Mouse (Mus musculus): ENCODE measurements at regions not wholly inside any gene's neighbourhood (a gene's known extent, or its start where the extent isn't known, plus 50 kb on each side); places are given as distances from the start of the nearest gene placed in this dataset.

GRCm38 (mm10) chr4:135039234-135039633 lies 81.2 kb upstream of the Runx3 start:
- Histone ChIP-seq H3K4me3 (no peak overlapping the region), H3K79me2 (ENCODE audit: control insufficient read depth, insufficient read depth) (no peaks in the 10 kb centered on the region), H3ac (ENCODE audit: control insufficient read depth, insufficient read length) (no peak overlapping the region), H3K4me2 (ENCODE audit: low read depth) (no peak overlapping the region), H3K36me3 (ENCODE audit: control insufficient read depth, insufficient read depth) (no peaks in the 10 kb centered on the region), H3K27me3 (ENCODE audit: control insufficient read depth, insufficient read depth, insufficient read length) (no peaks in the 10 kb centered on the region)
- TF ChIP-seq MAX (IDR thresholded peaks at IDR 0.05; ENCODE audit: low read depth) (no peak), SRF (IDR thresholded peaks at IDR 0.05; ENCODE audit: control insufficient read depth, insufficient read length, low read depth) (no peak), USF1 (IDR thresholded peaks at IDR 0.05; ENCODE audit: low read depth) (no peak), TCF3 (IDR thresholded peaks at IDR 0.05; ENCODE audit: insufficient read length, low read depth) (no peak), MYOG (IDR thresholded peaks at IDR 0.05; ENCODE audit: control insufficient read depth in 1 of 3, insufficient read depth in 1 of 3, insufficient read length in 2 of 3, low read depth in 2 of 3) (no peak), POLR2A (IDR thresholded peaks at IDR 0.05; ENCODE audit: insufficient read length, low read depth) (no peak), TCF12 (IDR thresholded peaks at IDR 0.05; ENCODE audit: insufficient read depth, poor library complexity, severe bottlenecking) (no peak), REST (IDR thresholded peaks at IDR 0.05; ENCODE audit: insufficient read depth, insufficient read length) (no peak), CEBPB (IDR thresholded peaks at IDR 0.05; ENCODE audit: insufficient read depth, poor library complexity, severe bottlenecking) (no peak), MYOD1 (IDR thresholded peaks at IDR 0.05; ENCODE audit: control insufficient read depth in 1 of 3, insufficient read length in 2 of 3, low read depth in 2 of 3) (no peak), E2F4 (IDR thresholded peaks at IDR 0.05; ENCODE audit: insufficient read depth) (no peak)

GRCm38 (mm10) chr4:135041921-135042320 lies 78.5 kb upstream of the Runx3 start:
- Histone ChIP-seq H3K79me2 (ENCODE audit: control insufficient read depth, insufficient read depth) (no peaks in the 10 kb centered on the region), H3ac (ENCODE audit: control insufficient read depth, insufficient read length) (no peak overlapping the region), H3K36me3 (ENCODE audit: control insufficient read depth, insufficient read depth) (no peaks in the 10 kb centered on the region), H3K27me3 (ENCODE audit: control insufficient read depth, insufficient read depth, insufficient read length) (no peaks in the 10 kb centered on the region), H3K4me3 (no peak overlapping the region), H3K4me2 (ENCODE audit: low read depth) (no peak overlapping the region)
- no peak for TF ChIP-seq SRF (IDR thresholded peaks at IDR 0.05; ENCODE audit: control insufficient read depth, insufficient read length, low read depth)
- no peak for TF ChIP-seq TCF12 (IDR thresholded peaks at IDR 0.05; ENCODE audit: insufficient read depth, poor library complexity, severe bottlenecking)
- TF ChIP-seq POLR2AphosphoS2 (IDR thresholded peaks at IDR 0.05; ENCODE audit: insufficient read length, low read depth): no peak
- no peak for TF ChIP-seq POLR2A (IDR thresholded peaks at IDR 0.05; ENCODE audit: insufficient read length, low read depth)
- TF ChIP-seq MYOD1 (IDR thresholded peaks at IDR 0.05; ENCODE audit: control insufficient read depth in 1 of 3, insufficient read length in 2 of 3, low read depth in 2 of 3): no peak
- no peak for TF ChIP-seq REST (IDR thresholded peaks at IDR 0.05; ENCODE audit: insufficient read depth, insufficient read length)
- no peak for TF ChIP-seq TCF3 (IDR thresholded peaks at IDR 0.05; ENCODE audit: insufficient read length, low read depth)
- TF ChIP-seq MAX (IDR thresholded peaks at IDR 0.05; ENCODE audit: low read depth): no peak
- TF ChIP-seq E2F4 (IDR thresholded peaks at IDR 0.05; ENCODE audit: insufficient read depth): no peak
- no peak for TF ChIP-seq USF1 (IDR thresholded peaks at IDR 0.05; ENCODE audit: low read depth)
- no peak for TF ChIP-seq CEBPB (IDR thresholded peaks at IDR 0.05; ENCODE audit: insufficient read depth, poor library complexity, severe bottlenecking)

- Histone ChIP-seq H3K27me3 (ENCODE audit: control insufficient read depth, insufficient read depth, insufficient read length) (no peaks in the 10 kb centered on the region), H3K36me3 (ENCODE audit: control insufficient read depth, insufficient read depth) (no peaks in the 10 kb centered on the region)
- TF ChIP-seq REST (IDR thresholded peaks at IDR 0.05; ENCODE audit: insufficient read depth, insufficient read length): no peak
- no peak for TF ChIP-seq MAX (IDR thresholded peaks at IDR 0.05; ENCODE audit: low read depth)
- no peak for TF ChIP-seq POLR2AphosphoS2 (IDR thresholded peaks at IDR 0.05; ENCODE audit: insufficient read length, low read depth)
- TF ChIP-seq SRF (IDR thresholded peaks at IDR 0.05; ENCODE audit: control insufficient read depth, insufficient read length, low read depth): no peak
- no peak for TF ChIP-seq TCF12 (IDR thresholded peaks at IDR 0.05; ENCODE audit: insufficient read depth, poor library complexity, severe bottlenecking)
- TF ChIP-seq POLR2A (IDR thresholded peaks at IDR 0.05; ENCODE audit: insufficient read length, low read depth): no peak
- no peak for TF ChIP-seq TCF3 (IDR thresholded peaks at IDR 0.05; ENCODE audit: insufficient read length, low read depth)
- no peak for TF ChIP-seq MYOD1 (IDR thresholded peaks at IDR 0.05; ENCODE audit: control insufficient read depth in 1 of 3, insufficient read length in 2 of 3, low read depth in 2 of 3)
- no peak for TF ChIP-seq E2F4 (IDR thresholded peaks at IDR 0.05; ENCODE audit: insufficient read depth)
- TF ChIP-seq CEBPB (IDR thresholded peaks at IDR 0.05; ENCODE audit: insufficient read depth, poor library complexity, severe bottlenecking): no peak
- no peak for TF ChIP-seq MYOG (IDR thresholded peaks at IDR 0.05; ENCODE audit: control insufficient read depth in 1 of 3, insufficient read depth in 1 of 3, insufficient read length in 2 of 3, low read depth in 2 of 3)
- TF ChIP-seq USF1 (IDR thresholded peaks at IDR 0.05; ENCODE audit: low read depth): no peak
Observed at GRCm38 (mm10) chr4:135042501-135042900, 78.0 kb upstream of the Runx3 start.

GRCm38 (mm10) chr4:135045054-135045453 lies 75.4 kb upstream of the Runx3 start:
- Histone ChIP-seq H3ac (ENCODE audit: control insufficient read depth, insufficient read length) (no peak overlapping the region), H3K27me3 (ENCODE audit: control insufficient read depth, insufficient read depth, insufficient read length) (no peaks in the 10 kb centered on the region), H3K4me2 (ENCODE audit: low read depth) (peak overlapping the region; percentile 77), H3K36me3 (ENCODE audit: control insufficient read depth, insufficient read depth) (no peaks in the 10 kb centered on the region), H3K4me3 (no peak overlapping the region), H3K79me2 (ENCODE audit: control insufficient read depth, insufficient read depth) (no peaks in the 10 kb centered on the region)
- no peak for TF ChIP-seq SRF (IDR thresholded peaks at IDR 0.05; ENCODE audit: control insufficient read depth, insufficient read length, low read depth)
- no peak for TF ChIP-seq MAX (IDR thresholded peaks at IDR 0.05; ENCODE audit: low read depth)
- no peak for TF ChIP-seq REST (IDR thresholded peaks at IDR 0.05; ENCODE audit: insufficient read depth, insufficient read length)
- no peak for TF ChIP-seq USF1 (IDR thresholded peaks at IDR 0.05; ENCODE audit: low read depth)
- TF ChIP-seq POLR2AphosphoS2 (IDR thresholded peaks at IDR 0.05; ENCODE audit: insufficient read length, low read depth): no peak
- no peak for TF ChIP-seq TCF3 (IDR thresholded peaks at IDR 0.05; ENCODE audit: insufficient read length, low read depth)
- TF ChIP-seq POLR2A (IDR thresholded peaks at IDR 0.05; ENCODE audit: insufficient read length, low read depth): no peak
- TF ChIP-seq MYOD1 (IDR thresholded peaks at IDR 0.05; ENCODE audit: control insufficient read depth in 1 of 3, insufficient read length in 2 of 3, low read depth in 2 of 3): no peak
- peak in 1 of 3 experiments; percentile 43 for TF ChIP-seq MYOG (IDR thresholded peaks at IDR 0.05; ENCODE audit: control insufficient read depth in 1 of 3, insufficient read depth in 1 of 3, insufficient read length in 2 of 3, low read depth in 2 of 3)
- TF ChIP-seq TCF12 (IDR thresholded peaks at IDR 0.05; ENCODE audit: insufficient read depth, poor library complexity, severe bottlenecking): no peak
- no peak for TF ChIP-seq E2F4 (IDR thresholded peaks at IDR 0.05; ENCODE audit: insufficient read depth)
- TF ChIP-seq CEBPB (IDR thresholded peaks at IDR 0.05; ENCODE audit: insufficient read depth, poor library complexity, severe bottlenecking): 0 out of 2 replicates have a peak, but pooled peaks have one; percentile 22

More at GRCm38 (mm10) chr4:135042501-135042900, 78.0 kb upstream of the Runx3 start:
- Histone ChIP-seq H3K79me2 (ENCODE audit: control insufficient read depth, insufficient read depth) (no peaks in the 10 kb centered on the region), H3ac (ENCODE audit: control insufficient read depth, insufficient read length) (no peak overlapping the region), H3K4me3 (no peak overlapping the region), H3K4me2 (ENCODE audit: low read depth) (peak overlapping the region; percentile 7)

All from myocyte (in vitro differentiated cells).